Mouse (Mus musculus) E14TG2a.4 (cell line): ENCODE results near the gene Trim24.
A peak's percentile ranks its signal among the peaks of the same experiment; 100 is the strongest.

Source experiments
- H3K27me3 ChIP-seq: 2 replicates; pipeline ENCODE4 v1.6.1; 2014; ENCODE audit warnings: low read length, control low read depth; ENCODE audit not compliant: insufficient read depth
- H3K36me3 ChIP-seq: 2 replicates; pipeline ENCODE4 v1.6.1; 2014; ENCODE audit warnings: low read length, control low read depth; ENCODE audit not compliant: insufficient read depth
- H3K4me1 ChIP-seq: replicated peaks from 2 replicates; pipeline ENCODE4 v1.6.1; 2014; ENCODE audit warnings: low read depth, low read length, control low read depth
- H3K4me3 ChIP-seq: replicated peaks from 2 replicates; pipeline ENCODE4 v1.5.1; 2014; ENCODE audit warnings: mild to moderate bottlenecking, low read length
- H3K9me3 ChIP-seq: 2 replicates; pipeline ENCODE4 v1.6.1; 2014; ENCODE audit warnings: low read length, control low read depth
- CTCF ChIP-seq: conservative IDR thresholded peaks from 2 replicates; pipeline ENCODE4 v1.5.1; 2014; ENCODE audit warnings: low read length
- NANOG ChIP-seq: IDR thresholded peaks from 2 replicates; pipeline ENCODE4 v1.6.1; 2014; ENCODE audit warnings: borderline replicate concordance, low read length, mixed read lengths
- POU5F1 ChIP-seq: IDR thresholded peaks from 2 replicates; pipeline ENCODE4 v1.6.1; 2014; ENCODE audit warnings: low read length, borderline replicate concordance

The Trim24 gene

GRCm38 (mm10) chr6:37858126-37858525 is 12.5 kb upstream of the Trim24 start:
- Histone ChIP-seq H3K4me3 (no peak overlapping the region), H3K27me3 (no peaks in the 10 kb centered on the region), H3K9me3 (peaks cover 46% of the 10 kb centered on the region), H3K36me3 (peaks cover 10% of the 10 kb centered on the region), H3K4me1 (peaks cover 34% of the 10 kb centered on the region)
- TF ChIP-seq POU5F1 (no peak), NANOG (no peak), CTCF (no peak)

- no peaks in the 10 kb centered on the region for H3K27me3 ChIP-seq
- H3K36me3 ChIP-seq = no peaks in the 10 kb centered on the region
- H3K4me1 ChIP-seq = peaks cover 40% of the 10 kb centered on the region
- TF ChIP-seq CTCF (no peak), NANOG (no peak), POU5F1 (no peak)
- no peak overlapping the region for H3K4me3 ChIP-seq
- H3K9me3 ChIP-seq = peaks cover 28% of the 10 kb centered on the region
Observed at GRCm38 (mm10) chr6:37862893-37863292, 7.7 kb upstream of the Trim24 start.

GRCm38 (mm10) chr6:37863961-37864730 is 6.5 kb upstream of the Trim24 start:
- Histone ChIP-seq H3K36me3 (no peaks in the 10 kb centered on the region), H3K27me3 (no peaks in the 10 kb centered on the region), H3K4me3 (no peak overlapping the region), H3K4me1 (peaks cover 32% of the 10 kb centered on the region), H3K9me3 (peaks cover 28% of the 10 kb centered on the region)
- TF ChIP-seq NANOG = 0 out of 2 replicates have a peak, but pooled peaks have one; percentile 12
- no peak for TF ChIP-seq CTCF
- TF ChIP-seq POU5F1 = peak; percentile 88

GRCm38 (mm10) chr6:37871137-37871851 is 683 bp downstream of the Trim24 start:
- Histone ChIP-seq H3K27me3 (no peaks in the 10 kb centered on the region), H3K9me3 (peaks cover 47% of the 10 kb centered on the region), H3K36me3 (peaks cover 29% of the 10 kb centered on the region), H3K4me3 (peak overlapping the region; percentile 90), H3K4me1 (peaks cover 14% of the 10 kb centered on the region)
- TF ChIP-seq POU5F1 = no peak
- TF ChIP-seq CTCF = no peak
- no peak for TF ChIP-seq NANOG

GRCm38 (mm10) chr6:37872861-37873260 is 2.2 kb downstream of the Trim24 start:
- Histone ChIP-seq H3K36me3 (peaks cover 45% of the 10 kb centered on the region), H3K4me3 (no peak overlapping the region), H3K9me3 (peaks cover 62% of the 10 kb centered on the region), H3K4me1 (peaks cover 14% of the 10 kb centered on the region), H3K27me3 (no peaks in the 10 kb centered on the region)
- TF ChIP-seq CTCF = no peak
- TF ChIP-seq POU5F1 = no peak
- no peak for TF ChIP-seq NANOG

GRCm38 (mm10) chr6:37873731-37874130 is 3.1 kb downstream of the Trim24 start:
- peaks cover 71% of the 10 kb centered on the region for H3K9me3 ChIP-seq
- no peaks in the 10 kb centered on the region for H3K27me3 ChIP-seq
- peaks cover 14% of the 10 kb centered on the region for H3K4me1 ChIP-seq
- TF ChIP-seq CTCF = no peak
- H3K36me3 ChIP-seq = peaks cover 54% of the 10 kb centered on the region
- peak overlapping the region; percentile 5 for H3K4me3 ChIP-seq

- no peaks in the 10 kb centered on the region for H3K4me1 ChIP-seq
- peaks cover 91% of the 10 kb centered on the region for H3K36me3 ChIP-seq
- no peaks in the 10 kb centered on the region for H3K27me3 ChIP-seq
- no peak overlapping the region for H3K4me3 ChIP-seq
- peaks cover 90% of the 10 kb centered on the region for H3K9me3 ChIP-seq
- TF ChIP-seq POU5F1 (peak; percentile 53; the same call in 1 of the 2 replicates), CTCF (no peak), NANOG (no peak)
Observed at GRCm38 (mm10) chr6:37878206-37878605, 7.6 kb downstream of the Trim24 start.

- TF ChIP-seq POU5F1 = no peak
- no peak for TF ChIP-seq NANOG
- TF ChIP-seq CTCF = no peak
- no peak overlapping the region for H3K4me3 ChIP-seq
- peaks cover 67% of the 10 kb centered on the region for H3K9me3 ChIP-seq
- no peaks in the 10 kb centered on the region for H3K27me3 ChIP-seq
- peaks cover 75% of the 10 kb centered on the region for H3K36me3 ChIP-seq
- no peaks in the 10 kb centered on the region; the same call in 1 of the 2 replicates for H3K4me1 ChIP-seq
Observed at GRCm38 (mm10) chr6:37880586-37880985, 10.0 kb downstream of the Trim24 start.

- TF ChIP-seq POU5F1 (no peak), CTCF (no peak), NANOG (no peak)
- Histone ChIP-seq H3K4me1 (peaks cover 46% of the 10 kb centered on the region), H3K9me3 (peaks cover 17% of the 10 kb centered on the region), H3K27me3 (no peaks in the 10 kb centered on the region), H3K4me3 (no peak overlapping the region), H3K36me3 (peaks cover 24% of the 10 kb centered on the region)
Observed at GRCm38 (mm10) chr6:37893586-37893985, 23.0 kb downstream of the Trim24 start.
